Mouse (Mus musculus) spleen, postnatal 36 days (tissue): ENCODE measurements around the gene Tdp1.

Experiments
- DNase-seq, 2 experiments: peaks; one replicate each; pipeline ENCODE4 v3.0.0; 2022; ENCODE audit warnings: low spot score in 2 of 2, mixed read lengths in 1 of 2

Gene Tdp1

DNA sequence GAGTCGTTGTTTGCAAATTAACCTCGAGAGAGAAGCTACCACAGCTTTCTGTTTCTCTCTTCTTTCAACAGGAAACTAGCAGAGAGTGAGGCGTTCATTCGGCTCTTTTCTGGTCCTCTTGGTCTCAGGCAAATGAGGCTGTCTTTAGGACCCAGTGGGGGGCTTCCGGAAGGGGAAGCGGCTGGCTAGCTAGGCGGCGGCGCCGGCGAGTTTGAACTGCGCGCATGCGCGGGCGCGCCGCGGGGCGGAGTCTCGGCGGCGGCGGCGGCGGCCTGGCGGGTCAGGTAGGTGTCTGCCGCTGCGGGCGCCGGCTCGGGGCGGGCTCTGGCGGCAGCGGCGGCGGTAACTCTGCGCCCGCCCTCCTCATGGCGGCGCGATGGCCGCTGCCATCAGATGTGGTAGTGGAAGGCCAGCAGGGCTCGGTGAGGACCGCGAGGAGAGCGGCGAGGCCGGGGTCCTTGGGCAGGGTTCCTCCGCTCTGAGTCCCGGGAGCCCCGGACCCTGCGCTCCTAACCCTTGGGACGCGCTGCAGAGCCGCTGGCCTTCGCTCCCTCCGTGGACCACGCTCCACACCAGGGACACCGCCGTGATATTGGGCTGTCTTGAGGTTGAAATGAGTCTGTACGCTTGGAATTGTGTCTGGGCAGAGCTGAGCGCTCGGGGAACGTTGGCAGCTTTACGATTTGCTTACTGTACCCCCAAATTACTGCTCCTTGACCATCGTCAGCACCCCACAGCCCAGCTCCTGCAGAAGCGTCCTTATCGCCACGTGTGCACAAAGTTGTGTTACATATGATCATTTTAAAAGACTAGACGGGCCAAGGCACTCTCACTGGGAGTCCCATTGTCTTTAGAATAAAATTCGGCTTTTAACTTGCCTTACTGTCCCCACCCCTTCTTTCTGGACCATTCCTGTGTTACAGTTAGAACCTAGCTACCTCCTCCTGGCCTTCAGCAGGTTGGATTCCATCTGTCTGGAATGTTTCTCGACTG, at the start of gene Tdp1, which contains the start of gene Efcab11:
Tdp1 (plus strand) TSS at position 249 of the 993 bp plus-strand sequence.
Efcab11 (minus strand) TSS at position 171 of the 993 bp plus-strand sequence.
- DNase-seq = peak; percentile 93 to 95

DNA sequence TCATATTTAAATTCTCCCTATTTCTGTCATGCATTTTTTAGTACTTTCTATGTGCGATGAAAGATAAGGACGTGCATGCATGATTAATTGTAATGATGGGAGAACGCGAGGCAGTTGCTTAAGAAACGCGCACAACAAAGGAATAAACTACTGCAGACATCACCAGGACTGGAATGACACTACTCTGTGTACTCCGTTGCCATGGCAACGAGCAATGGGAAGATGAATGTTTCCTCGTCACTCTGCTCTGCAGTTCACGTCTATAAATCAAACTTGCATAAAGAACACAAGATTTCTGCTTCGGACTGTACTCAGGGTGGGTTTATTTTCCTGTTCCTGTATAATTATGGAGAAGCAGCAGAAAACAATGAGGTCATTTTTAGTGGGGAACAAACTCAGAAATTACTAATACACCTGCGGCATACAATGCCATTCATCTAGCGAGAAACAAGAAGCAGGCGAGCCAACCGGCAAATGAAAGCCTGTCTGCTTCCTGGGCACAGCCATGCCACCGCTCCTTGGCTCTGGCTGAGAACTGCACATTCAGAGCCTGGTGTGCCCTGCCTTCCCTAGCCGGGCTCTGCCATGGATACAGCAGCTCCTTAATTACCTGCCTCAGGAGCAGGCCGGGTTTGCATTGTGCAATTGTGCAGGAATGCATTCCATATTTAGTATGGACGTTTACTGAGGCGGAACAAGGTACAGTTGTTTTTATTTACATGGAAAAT, 47.7 kb upstream of the Tdp1 start:
- DNase-seq = no peak

DNA sequence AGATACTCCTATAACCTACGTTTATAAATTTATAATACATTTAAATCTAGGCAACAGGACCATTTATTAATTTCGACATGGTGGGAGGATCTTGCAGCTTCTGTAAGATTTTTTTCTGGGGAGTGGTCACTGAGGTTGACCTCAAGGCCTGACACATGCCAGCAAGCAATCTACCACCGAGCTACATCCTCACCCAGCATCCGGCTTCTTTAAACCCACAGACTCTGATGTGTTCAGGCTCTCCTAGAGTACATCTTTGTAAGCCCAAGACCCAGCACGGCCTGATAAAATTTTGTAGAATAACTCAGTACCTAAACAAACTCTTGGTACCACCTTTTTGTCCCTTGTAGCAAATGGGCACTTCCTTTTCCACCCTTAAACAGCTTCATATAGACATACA, 46.8 kb upstream of the Tdp1 start:
- DNase-seq = no peak

DNA sequence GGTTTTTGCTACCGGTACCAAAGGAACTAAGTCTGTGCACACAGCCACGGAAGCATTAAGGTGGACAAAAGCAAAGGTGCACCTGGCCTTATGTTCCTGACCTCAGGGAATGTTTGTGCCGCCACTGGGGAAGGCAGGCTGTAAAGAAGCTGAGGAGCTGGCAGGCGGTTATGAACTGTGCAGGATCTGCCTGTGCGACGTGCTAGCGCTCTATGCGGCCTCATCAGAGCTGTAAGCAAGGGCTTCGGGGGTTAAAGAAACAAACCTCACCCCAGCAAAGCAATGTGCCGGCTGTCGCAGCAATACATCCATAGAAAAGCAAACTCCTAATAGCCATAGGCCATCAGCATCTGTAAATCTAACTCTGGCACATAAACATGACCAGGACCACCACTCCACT, 46.2 kb upstream of the Tdp1 start:
- DNase-seq = no peak

DNA sequence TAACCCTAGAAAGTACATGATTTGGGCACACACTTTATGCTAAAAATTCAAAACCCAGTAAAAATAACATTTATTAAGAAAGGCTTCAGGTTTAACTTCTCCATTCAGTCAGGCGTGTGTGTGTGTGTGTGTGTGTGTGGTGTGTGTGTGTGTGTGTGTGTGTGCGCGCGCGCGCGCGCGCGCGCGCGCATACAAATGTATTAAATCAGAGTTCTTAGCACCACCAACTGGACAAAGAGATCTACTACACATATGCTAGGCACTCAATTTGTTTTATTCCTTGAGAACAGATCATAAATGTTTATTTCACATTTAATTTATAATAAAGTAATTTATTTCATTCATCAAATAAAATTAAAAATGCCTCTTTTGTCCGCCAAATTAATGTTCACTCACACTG, 45.6 kb upstream of the Tdp1 start:
- DNase-seq = peak in 1 of 2 experiments; percentile 46

DNA sequence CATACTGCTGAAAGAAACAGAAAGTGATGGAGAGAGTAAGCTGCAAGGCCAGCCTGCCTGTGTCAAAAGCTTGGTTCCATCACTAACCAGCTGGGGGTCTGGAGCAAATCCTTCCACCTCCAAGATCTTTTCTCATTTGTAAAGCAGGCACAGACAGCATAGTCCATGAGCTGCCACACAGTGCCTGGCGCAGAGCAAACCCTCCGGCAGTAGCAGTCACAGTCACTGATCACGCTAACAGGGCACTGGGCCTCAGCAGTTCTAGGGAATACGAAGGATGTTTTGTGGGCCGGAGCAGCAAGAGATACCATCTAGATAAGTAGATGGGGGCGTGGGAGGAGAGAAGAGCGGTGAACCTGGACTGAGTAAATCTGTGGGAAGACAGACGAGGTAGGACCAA, 39.4 kb upstream of the Tdp1 start:
- no peak for DNase-seq

DNA sequence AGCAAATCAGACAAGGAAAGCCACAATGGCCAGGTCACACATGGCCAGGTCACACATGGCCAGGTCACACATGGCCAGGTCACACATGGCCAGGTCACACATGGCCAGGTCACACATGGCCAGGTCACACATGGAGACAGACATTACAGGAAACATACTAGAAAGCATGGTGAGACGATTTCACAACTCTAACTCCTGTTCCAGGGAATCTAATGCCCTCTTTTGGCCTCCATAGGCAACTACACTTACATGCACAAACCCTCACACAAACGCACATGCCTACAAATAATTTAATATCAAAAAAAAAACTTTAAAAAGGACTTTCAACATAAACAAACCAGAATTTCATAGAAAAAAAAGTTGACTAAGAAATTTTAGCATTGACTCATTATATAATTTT, 34.3 kb upstream of the Tdp1 start:
- DNase-seq = no peak

DNA sequence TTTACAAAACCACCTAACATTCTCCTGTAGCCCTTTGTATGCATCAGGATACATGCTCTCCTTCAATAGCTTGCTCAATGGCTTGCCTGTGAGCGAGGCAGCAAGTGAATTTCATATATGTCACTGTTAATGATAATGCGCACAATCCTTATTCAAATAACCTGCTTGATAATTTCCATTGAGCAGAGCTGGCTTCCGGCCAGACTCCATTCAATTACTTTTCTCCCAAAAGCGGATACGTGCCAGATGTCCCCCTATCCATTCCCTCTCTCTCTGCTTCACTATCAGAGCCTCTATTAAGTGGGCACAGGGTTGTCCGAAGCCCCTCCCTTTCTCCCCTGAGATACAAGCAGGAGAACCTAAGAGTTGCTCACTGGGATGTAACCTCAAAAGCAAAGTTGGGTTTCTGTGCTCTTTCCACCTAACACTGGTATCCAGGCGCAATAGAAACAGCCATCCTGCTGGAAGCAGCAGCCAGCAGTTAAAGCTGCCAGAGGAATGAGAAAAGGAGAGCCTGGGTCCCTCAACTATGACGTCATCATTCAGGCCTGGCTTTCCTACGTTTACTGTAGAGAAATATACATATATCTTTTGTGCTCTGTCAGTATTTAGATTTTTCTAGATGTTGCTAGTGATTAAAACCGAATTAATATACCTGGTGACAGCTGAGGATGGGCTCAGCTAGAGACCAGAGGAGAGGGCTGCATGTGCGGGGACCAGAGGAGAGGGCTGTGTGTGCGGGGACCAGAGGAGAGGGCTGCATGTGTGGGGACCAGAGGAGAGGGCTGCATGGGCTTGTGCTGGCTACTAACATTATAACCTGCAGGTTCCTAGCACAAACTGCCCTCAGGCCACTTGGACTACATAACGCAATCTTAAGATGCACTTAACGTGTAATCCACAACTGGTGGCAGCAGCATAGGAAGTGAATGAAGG, 30.7 kb upstream of the Tdp1 start:
- no peak for DNase-seq

DNA sequence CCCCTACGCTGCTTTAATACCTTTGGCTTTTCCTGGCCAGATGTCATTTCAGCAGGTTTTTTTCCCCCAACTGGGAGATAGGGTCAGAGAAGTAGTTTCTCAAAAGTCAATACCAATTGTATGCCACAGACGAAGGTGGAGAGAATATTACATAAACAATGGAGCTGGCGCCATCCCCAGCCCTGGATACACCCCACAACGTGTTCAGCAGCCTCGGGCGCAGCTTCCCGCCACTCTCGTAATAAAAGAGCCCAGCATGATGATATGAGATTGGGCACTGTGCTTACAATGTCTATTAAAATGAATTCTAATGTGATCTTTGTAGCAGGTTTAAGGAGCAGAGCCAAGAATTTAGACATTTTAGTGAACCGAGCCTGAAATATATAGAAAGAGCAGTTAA, 28.3 kb upstream of the Tdp1 start:
- DNase-seq = no peak

DNA sequence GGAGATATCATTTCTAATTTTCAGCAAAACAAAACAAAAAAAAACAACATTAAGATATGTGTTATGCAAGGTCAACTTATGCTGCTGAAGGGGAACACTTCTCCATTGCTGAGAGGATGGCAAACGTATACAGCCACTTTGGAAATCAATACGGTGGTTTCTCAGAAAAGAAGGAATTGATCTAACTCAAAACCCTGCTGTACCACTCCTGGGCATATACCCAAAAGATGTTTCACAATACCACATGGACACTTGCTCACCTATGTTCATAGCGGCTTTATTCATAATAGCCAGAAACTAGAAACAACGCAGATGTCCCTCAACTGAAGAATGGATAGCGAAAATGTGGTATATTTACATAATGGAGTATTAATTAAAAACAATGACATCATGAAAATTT, 25.7 kb upstream of the Tdp1 start:
- no peak for DNase-seq

DNA sequence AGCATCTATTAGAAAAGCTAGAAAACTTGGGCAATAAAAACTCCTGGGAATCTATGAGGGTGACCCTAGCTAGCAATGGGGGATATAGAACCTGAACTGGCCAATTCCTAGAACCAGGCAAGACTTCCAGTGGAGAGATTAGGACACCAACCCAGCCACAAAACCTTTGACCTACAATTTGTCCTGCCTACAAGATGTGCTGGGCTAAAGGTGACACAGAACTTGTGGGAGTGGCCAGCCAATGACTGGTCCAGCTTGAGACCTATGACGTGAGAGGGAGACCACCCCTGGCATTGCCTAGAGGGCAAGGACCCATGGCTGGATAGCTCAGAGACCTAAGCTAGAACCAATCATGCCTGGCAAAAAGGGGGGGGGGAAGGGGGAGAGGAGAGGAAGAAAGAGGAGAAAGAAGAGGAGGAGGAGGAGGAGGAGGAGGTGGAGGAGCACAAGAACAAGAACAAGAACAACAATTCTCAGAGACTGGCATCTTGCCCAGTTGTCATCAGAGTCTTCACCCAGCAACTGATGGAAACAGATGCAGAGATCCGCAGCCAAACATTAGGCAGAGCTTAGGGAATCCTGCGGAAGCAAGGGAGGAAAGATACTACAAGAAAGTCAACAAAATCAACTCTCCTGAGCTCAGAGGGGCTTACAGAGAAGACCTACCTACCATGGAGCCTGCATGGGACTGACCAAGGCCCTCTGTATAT, 24.8 kb upstream of the Tdp1 start:
- DNase-seq = no peak

DNA sequence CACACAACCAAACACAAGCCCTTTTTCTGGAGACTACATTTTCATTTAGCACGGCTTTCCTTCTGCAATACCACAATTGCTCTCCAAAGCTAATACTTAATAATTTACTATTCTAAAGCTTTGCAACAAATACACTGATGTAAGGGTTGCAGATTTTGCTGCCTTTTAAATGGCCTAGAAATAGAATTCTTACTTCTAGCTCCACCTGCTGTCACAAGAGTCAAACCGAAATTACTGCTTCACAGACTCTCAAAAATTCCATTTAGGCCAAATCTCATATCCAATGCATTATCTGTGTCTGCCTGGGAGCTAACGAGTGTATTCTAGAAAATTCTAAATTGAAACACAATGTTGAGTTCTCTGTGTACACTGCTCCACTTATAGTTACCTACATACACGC, 23.3 kb upstream of the Tdp1 start:
- no peak for DNase-seq

DNA sequence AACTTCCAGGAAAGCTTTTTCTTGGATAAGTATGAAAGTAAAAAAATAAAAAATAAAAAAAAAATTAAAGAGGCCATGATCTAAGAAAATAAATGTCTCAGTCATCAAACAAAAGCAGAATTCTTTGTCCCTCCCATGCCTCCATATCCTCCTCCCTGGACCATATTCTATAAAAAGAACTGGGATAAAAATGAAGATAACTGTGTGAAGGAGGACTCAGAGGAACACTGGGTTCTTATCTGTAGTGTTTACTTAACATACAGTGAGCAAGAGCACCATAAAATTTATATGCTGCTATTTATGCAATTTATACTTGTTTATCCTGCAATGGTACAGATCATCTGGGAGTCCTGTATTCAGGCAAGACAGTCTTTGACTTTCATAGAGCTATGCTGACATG, 19.7 kb upstream of the Tdp1 start:
- no peak for DNase-seq

DNA sequence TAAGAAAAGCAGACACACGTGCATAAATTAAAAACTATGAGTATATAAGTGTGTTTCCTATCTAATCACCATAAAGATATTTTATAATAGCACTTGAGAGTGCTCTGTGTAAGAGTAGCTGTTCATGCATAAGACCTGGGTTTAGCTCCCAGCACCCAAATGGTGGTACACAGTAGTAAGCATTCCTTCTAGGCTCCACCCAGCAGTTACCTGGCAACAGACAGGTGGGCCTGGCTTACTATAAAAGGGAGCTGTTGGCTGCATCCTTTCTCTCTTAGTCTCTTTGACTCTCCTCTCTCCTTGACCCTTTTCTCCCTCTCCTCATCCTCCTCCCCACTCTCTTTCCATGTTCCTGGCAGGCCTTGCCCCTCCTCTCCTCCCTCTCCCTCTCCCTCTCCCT, 15.5 kb upstream of the Tdp1 start:
- DNase-seq = no peak

DNA sequence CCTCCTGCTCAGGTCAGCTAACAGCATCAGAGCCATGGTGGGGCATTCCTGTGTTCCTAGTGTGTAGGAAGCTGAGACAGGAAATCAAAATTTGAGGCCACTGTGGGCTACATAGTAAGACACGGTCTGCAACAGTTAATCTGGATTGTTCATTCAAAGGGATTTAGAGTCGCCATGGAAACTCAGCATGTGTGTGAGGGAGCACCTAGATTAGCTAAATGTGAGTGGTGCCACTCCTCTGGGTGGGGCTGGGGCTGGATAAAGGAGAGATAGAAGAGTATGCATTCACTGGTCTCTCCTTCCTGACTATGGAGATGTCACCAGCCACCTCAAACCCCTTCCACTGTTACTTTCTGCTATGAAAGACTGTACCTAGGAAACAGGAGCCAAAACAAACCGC, 10.9 kb upstream of the Tdp1 start:
- DNase-seq = no peak

DNA sequence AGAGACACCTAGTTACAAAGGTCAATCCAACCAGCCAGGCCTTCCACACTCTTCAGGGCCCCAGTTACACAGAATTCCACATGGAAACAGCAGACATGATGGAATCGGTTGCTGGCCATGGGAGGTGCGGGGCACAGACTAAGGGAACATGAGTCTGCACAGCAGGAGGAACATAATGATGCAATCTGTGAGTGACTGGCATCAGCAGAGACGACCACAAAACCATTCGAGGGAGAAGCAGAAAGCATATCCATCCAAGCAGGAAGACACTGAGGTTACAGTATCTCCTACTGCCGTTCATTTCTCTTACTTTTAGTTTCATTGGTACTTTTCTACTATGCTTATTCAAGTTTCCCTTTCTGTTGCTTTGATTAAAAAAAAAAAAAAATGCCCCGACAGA, 9.7 kb upstream of the Tdp1 start:
- DNase-seq = no peak

DNA sequence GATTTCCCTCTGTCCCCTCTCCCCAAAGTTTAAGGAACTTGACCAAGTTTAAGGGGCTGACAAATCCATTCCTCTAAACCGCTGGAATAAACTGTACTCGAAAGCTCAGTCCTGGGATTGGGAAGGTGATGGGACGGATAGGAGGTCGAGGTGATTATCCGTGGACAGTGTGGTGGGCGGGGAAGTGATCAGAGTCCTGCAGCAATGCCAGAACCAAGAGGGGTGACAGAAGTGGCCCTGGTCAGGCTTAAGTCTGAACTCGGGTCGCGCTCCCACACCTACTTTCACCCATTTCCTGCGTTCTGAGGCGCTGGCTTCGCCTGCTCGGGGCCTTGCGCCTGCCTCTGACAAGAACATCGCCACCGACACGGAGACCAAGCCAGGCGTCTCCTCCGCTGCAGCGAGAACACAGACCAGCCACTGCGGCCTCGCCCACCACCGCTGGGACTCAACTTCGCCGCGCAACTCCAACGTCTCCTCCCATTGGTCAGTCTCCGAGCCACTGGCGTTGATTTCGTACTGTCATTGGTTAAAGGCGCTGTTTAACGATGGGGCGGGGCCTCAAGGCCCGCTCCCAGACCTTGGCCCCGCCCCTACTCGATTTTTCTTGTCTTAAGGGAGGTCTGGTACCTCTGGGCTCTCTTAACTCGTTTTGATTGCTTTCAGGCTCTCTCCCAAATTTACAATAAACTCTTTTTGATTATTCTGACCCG, 1.2 kb upstream of the Tdp1 start:
- peak; percentile 87 to 93 for DNase-seq

DNA sequence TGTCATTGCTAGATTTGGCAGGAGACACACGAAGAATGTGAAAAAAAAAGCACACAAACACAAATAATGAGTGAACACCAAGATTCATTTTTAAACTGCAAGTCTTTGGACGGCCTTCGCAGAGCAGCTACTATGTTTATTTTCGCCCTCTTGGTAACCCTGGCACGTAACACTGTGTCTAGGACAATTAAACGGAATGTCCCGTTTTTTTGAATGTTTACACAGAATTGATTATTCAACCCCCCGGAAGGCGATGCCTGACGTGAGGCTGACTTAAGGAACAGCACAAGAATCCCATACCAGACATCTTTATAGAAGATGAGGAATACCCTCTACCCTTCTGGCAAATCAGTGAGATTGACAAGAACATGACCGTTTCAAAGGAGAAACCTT, 608 bp upstream of the Tdp1 start:
- DNase-seq = peak in 1 of 2 experiments; percentile 25

DNA sequence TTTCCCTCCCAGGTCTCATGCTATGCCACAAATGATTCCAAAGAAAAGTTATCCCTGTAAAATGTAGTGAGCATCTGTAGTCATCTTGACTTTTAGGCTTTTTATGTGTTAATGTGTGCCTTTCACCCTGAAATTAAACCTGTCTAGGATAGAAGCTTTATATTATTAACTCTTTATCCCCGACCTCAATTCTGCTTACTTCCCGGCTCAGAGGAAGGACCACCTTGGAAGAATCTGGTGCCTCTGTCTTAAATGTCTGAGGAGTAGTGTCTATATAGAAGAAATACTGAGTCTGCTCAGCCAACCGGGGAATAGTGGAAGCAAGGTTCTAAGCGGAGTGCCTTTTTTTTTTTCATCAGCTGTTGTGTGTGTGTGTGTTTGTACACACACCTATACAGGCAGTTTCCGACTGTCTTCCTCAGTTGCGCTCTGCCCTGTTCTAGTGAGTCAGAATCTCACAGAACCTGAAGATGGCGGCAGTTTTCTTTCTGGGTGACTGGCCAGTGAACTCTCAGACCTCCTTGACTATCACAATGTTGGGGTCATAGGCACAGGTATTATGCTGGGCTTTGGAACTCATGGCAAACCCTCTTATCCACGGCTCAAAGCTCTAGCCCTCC, 1.1 kb downstream of the Tdp1 start:
- DNase-seq = no peak

DNA sequence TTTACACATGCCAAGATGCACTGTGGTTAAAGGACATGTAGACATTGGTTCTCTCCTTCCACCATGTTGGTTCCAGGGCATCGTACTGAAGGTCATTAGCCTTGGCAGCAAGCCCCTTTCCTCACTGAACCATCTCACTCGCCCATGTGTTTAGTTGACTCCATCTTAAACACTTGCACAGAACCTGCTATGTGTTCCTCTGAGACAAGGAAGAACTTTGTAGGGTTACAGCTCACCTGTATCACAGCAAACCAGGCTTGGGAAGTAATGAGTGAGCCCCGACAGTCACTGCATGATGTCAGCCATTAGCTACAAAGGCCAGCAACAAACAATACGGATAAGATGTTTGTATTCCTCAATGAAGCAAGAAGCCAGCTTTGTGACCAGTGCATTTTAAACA, 13.5 kb downstream of the Tdp1 start:
- no peak for DNase-seq
